Mouse (Mus musculus) kidney, adult 8-10 months (tissue): ENCODE data around the gene Gga1.
"Not testable (repeated sequence)": the region's sequence is repeated elsewhere in the genome, so short reads cannot be mapped to it uniquely, and the experiment has no call there.

ENCODE experiments used
- DNase-seq, 2 experiments: peaks; one replicate each; pipeline ENCODE4 v3.0.0; 2022

Gene Gga1

GRCm38 (mm10) chr15:78845867-78846266, 31.1 kb upstream of the Gga1 start:
- DNase-seq: no peak

GRCm38 (mm10) chr15:78846352-78846751, 30.6 kb upstream of the Gga1 start:
- no peak for DNase-seq

GRCm38 (mm10) chr15:78846805-78847204, 30.2 kb upstream of the Gga1 start:
- not testable (repeated sequence) for DNase-seq

GRCm38 (mm10) chr15:78848467-78848866, 28.5 kb upstream of the Gga1 start:
- DNase-seq: peak; percentile 85 to 94

- DNase-seq: no peak
Measured at GRCm38 (mm10) chr15:78849485-78849884, 27.5 kb upstream of the Gga1 start.

- DNase-seq: no peak
Measured at GRCm38 (mm10) chr15:78850059-78850824, 26.7 kb upstream of the Gga1 start.

- DNase-seq: no peak
Measured at GRCm38 (mm10) chr15:78850944-78851343, 26.0 kb upstream of the Gga1 start.

GRCm38 (mm10) chr15:78851505-78852153, 25.4 kb upstream of the Gga1 start:
- peak; percentile 84 to 94 for DNase-seq

- no peak for DNase-seq
Measured at GRCm38 (mm10) chr15:78855303-78855965, 21.6 kb upstream of the Gga1 start, which contains the start of gene Lgals2. Lgals2 (minus strand) TSS chr15:78855529.

- no peak for DNase-seq
Measured at GRCm38 (mm10) chr15:78857009-78857408, 20.0 kb upstream of the Gga1 start.

GRCm38 (mm10) chr15:78859311-78859710, 17.7 kb upstream of the Gga1 start:
- no peak for DNase-seq

- DNase-seq: no peak
Measured at GRCm38 (mm10) chr15:78859714-78860113, 17.3 kb upstream of the Gga1 start.

- no peak for DNase-seq
Measured at GRCm38 (mm10) chr15:78862280-78862679, 14.7 kb upstream of the Gga1 start.

- no peak for DNase-seq
Measured at GRCm38 (mm10) chr15:78863154-78863553, 13.8 kb upstream of the Gga1 start.

GRCm38 (mm10) chr15:78863852-78864253, 13.1 kb upstream of the Gga1 start:
- DNase-seq: no peak

GRCm38 (mm10) chr15:78868398-78868797, 8.6 kb upstream of the Gga1 start:
- DNase-seq: peak in 1 of 2 experiments; percentile 50

GRCm38 (mm10) chr15:78868826-78869233, 8.2 kb upstream of the Gga1 start:
- no peak for DNase-seq

- peak in 1 of 2 experiments; percentile 50 for DNase-seq
Measured at GRCm38 (mm10) chr15:78869775-78870174, 7.2 kb upstream of the Gga1 start.

- DNase-seq: no peak
Measured at GRCm38 (mm10) chr15:78872021-78872608, 4.9 kb upstream of the Gga1 start.

- no peak for DNase-seq
Measured at GRCm38 (mm10) chr15:78873803-78874435, 3.1 kb upstream of the Gga1 start.

- no peak for DNase-seq
Measured at GRCm38 (mm10) chr15:78874989-78875388, 2.0 kb upstream of the Gga1 start.

- DNase-seq: no peak
Measured at GRCm38 (mm10) chr15:78875537-78875936, 1.5 kb upstream of the Gga1 start.

GRCm38 (mm10) chr15:78876258-78876696, 713 bp upstream of the Gga1 start:
- DNase-seq: peak; percentile 93 to 94
